Mouse (Mus musculus): Measurements from ENCODE around the gene Ly6g5b. TPM values are rescaled to one million over a fixed set of nuclear protein-coding genes. Genes with fewer than 3 reads are reported as not detected.

The Ly6g5b gene
- polyA plus RNA-seq, 1 experiment from 2014 or later: 0.66 TPM

DNA sequence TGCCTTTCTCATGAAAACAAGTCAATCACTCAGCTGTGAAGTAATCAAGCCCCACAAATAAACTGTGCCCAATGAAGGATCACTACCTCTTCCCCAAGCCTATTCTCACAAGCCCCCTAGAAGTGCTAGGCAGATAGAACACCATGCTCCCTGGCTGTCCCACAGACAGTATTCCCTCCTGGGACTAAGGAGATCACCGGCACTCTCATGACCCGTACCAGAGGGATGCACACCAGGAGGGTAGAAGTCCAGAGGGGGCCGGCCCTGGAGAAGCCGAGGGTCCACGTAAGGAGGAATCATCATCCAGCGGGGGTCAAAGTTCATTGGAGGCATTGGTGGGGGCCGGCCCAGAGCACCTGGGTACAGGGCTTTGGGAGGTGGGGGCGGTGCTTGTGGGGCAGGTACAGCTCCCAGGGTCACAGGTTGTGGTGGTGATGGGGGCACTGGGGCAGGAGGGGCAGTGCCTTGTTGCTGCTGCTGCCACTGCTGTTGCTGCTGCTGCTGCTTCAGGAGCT, 42.5 kb upstream of the Ly6g5b start:
- H3K4me2 ChIP-seq (ENCODE audit: low read depth, low read length): no peak overlapping the region
- no peak overlapping the region for H3K4me3 ChIP-seq (ENCODE audit: low read length)
- WGBS: 88% methylated on average over 8 of the region's 8 CpGs
- H3K36me3 ChIP-seq (ENCODE audit: control insufficient read depth, insufficient read depth, low read length): peaks cover 80% of the 10 kb centered on the region
- H3K27me3 ChIP-seq (replicated peaks; ENCODE audit: control insufficient read depth, insufficient read depth, low read length): no peaks in the 10 kb centered on the region
- no peaks in the 10 kb centered on the region for H3K9me3 ChIP-seq (ENCODE audit: control insufficient read depth, low read length)
- no peak for ATAC-seq
- no peak overlapping the region for H3K27ac ChIP-seq (ENCODE audit: low read length)
- peaks cover 7% of the 10 kb centered on the region for H3K4me1 ChIP-seq (ENCODE audit: control insufficient read depth, insufficient read depth, low read length)
- H3K9ac ChIP-seq (ENCODE audit: low read depth, low read length): no peak overlapping the region

- H3K9me3 ChIP-seq (ENCODE audit: control insufficient read depth, low read length): no peaks in the 10 kb centered on the region
- no peak overlapping the region for H3K4me2 ChIP-seq (ENCODE audit: low read depth, low read length)
- 88% methylated on average over 8 of the region's 8 CpGs for WGBS
- H3K36me3 ChIP-seq (ENCODE audit: control insufficient read depth, insufficient read depth, low read length): peaks cover 85% of the 10 kb centered on the region
- no peak overlapping the region for H3K27ac ChIP-seq (ENCODE audit: low read length)
- no peak overlapping the region for H3K9ac ChIP-seq (ENCODE audit: low read depth, low read length)
- ATAC-seq: no peak
- H3K4me3 ChIP-seq (ENCODE audit: low read length): no peak overlapping the region
- no peaks in the 10 kb centered on the region for H3K27me3 ChIP-seq (replicated peaks; ENCODE audit: control insufficient read depth, insufficient read depth, low read length)
- H3K4me1 ChIP-seq (ENCODE audit: control insufficient read depth, insufficient read depth, low read length): peaks cover 4% of the 10 kb centered on the region
These were observed 42.0 kb upstream of the Ly6g5b start for GRCm38 (mm10) chr17:35157254-35157653.

GRCm38 (mm10) chr17:35156461-35157200, 41.4 kb upstream of the Ly6g5b start:
- no peak for ATAC-seq
- Histone ChIP-seq H3K27me3 (replicated peaks; ENCODE audit: control insufficient read depth, insufficient read depth, low read length) (no peaks in the 10 kb centered on the region), H3K9ac (ENCODE audit: low read depth, low read length) (no peak overlapping the region), H3K4me2 (ENCODE audit: low read depth, low read length) (no peak overlapping the region), H3K4me3 (ENCODE audit: low read length) (no peak overlapping the region), H3K27ac (ENCODE audit: low read length) (no peak overlapping the region), H3K9me3 (ENCODE audit: control insufficient read depth, low read length) (no peaks in the 10 kb centered on the region), H3K4me1 (ENCODE audit: control insufficient read depth, insufficient read depth, low read length) (no peaks in the 10 kb centered on the region), H3K36me3 (ENCODE audit: control insufficient read depth, insufficient read depth, low read length) (peaks cover 86% of the 10 kb centered on the region)
- WGBS: 91% methylated on average over 33 of the region's 33 CpGs

DNA sequence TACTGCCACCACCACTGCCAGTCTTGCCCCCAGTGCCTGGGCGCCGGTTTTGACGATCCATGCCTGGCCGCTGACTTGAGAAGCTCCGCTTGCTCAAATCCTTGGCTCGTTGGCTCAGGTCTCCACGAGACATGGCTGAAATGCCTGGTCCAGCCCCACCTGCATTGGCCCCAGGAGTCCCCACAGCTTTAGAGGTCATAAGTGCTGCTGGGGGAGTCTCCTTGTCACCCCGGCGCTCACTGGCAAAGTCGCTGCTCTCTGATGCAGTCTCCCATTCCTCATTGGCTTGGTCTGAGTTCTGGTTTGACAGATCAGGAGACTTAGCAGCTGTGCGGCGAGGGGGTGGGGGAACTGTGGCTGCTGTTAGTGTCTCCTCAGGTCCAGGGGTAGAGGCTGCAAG, 40.2 kb upstream of the Ly6g5b start:
- Histone ChIP-seq H3K27ac (ENCODE audit: low read length) (no peak overlapping the region), H3K4me3 (ENCODE audit: low read length) (no peak overlapping the region), H3K4me1 (ENCODE audit: control insufficient read depth, insufficient read depth, low read length) (no peaks in the 10 kb centered on the region), H3K4me2 (ENCODE audit: low read depth, low read length) (no peak overlapping the region), H3K9me3 (ENCODE audit: control insufficient read depth, low read length) (no peaks in the 10 kb centered on the region), H3K36me3 (ENCODE audit: control insufficient read depth, insufficient read depth, low read length) (peaks cover 82% of the 10 kb centered on the region), H3K9ac (ENCODE audit: low read depth, low read length) (no peak overlapping the region), H3K27me3 (replicated peaks; ENCODE audit: control insufficient read depth, insufficient read depth, low read length) (no peaks in the 10 kb centered on the region)
- ATAC-seq: no peak
- whole genome bisulfite sequencing: 89% methylated on average over 12 of the region's 12 CpGs

DNA sequence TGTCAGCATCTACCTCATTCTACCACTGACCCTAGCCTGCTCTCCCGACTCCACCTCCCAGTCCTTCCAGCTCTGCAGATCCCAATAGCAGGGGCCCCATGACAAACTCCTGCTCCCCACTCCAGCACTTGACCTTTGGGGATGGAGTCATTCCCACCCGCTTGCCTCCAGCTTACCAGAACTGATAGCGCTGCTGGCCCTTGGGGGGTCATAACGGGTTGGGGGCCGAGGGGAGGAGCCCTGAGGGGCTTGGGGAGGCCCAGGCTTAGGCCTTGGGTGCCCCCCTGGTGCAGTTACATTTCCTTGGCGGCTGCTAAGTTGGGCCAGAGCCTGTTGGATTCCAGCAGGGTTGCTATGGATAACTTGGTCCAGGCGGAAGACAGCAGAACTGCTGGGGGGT, 39.4 kb upstream of the Ly6g5b start:
- Histone ChIP-seq H3K4me1 (ENCODE audit: control insufficient read depth, insufficient read depth, low read length) (no peaks in the 10 kb centered on the region), H3K27me3 (replicated peaks; ENCODE audit: control insufficient read depth, insufficient read depth, low read length) (no peaks in the 10 kb centered on the region), H3K27ac (ENCODE audit: low read length) (no peak overlapping the region), H3K36me3 (ENCODE audit: control insufficient read depth, insufficient read depth, low read length) (peaks cover 85% of the 10 kb centered on the region), H3K4me3 (ENCODE audit: low read length) (no peak overlapping the region), H3K9ac (ENCODE audit: low read depth, low read length) (no peak overlapping the region), H3K4me2 (ENCODE audit: low read depth, low read length) (no peak overlapping the region), H3K9me3 (ENCODE audit: control insufficient read depth, low read length) (no peaks in the 10 kb centered on the region)
- no peak for ATAC-seq
- 80% methylated on average over 7 of the region's 7 CpGs for WGBS

- H3K27me3 ChIP-seq (replicated peaks; ENCODE audit: control insufficient read depth, insufficient read depth, low read length): no peaks in the 10 kb centered on the region
- no peaks in the 10 kb centered on the region for H3K9me3 ChIP-seq (ENCODE audit: control insufficient read depth, low read length)
- H3K36me3 ChIP-seq (ENCODE audit: control insufficient read depth, insufficient read depth, low read length): peaks cover 85% of the 10 kb centered on the region
- no peak overlapping the region for H3K4me2 ChIP-seq (ENCODE audit: low read depth, low read length)
- WGBS: 77% methylated on average over 4 of the region's 4 CpGs
- no peak for ATAC-seq
- H3K4me1 ChIP-seq (ENCODE audit: control insufficient read depth, insufficient read depth, low read length): no peaks in the 10 kb centered on the region
- no peak overlapping the region for H3K27ac ChIP-seq (ENCODE audit: low read length)
- no peak overlapping the region for H3K4me3 ChIP-seq (ENCODE audit: low read length)
- H3K9ac ChIP-seq (ENCODE audit: low read depth, low read length): no peak overlapping the region
These were observed 38.7 kb upstream of the Ly6g5b start for GRCm38 (mm10) chr17:35153931-35154330.

- H3K9me3 ChIP-seq (ENCODE audit: control insufficient read depth, low read length): no peaks in the 10 kb centered on the region
- no peaks in the 10 kb centered on the region for H3K27me3 ChIP-seq (replicated peaks; ENCODE audit: control insufficient read depth, insufficient read depth, low read length)
- ATAC-seq: no peak
- no peak overlapping the region for H3K27ac ChIP-seq (ENCODE audit: low read length)
- H3K36me3 ChIP-seq (ENCODE audit: control insufficient read depth, insufficient read depth, low read length): peaks cover 78% of the 10 kb centered on the region
- no peak overlapping the region for H3K4me3 ChIP-seq (ENCODE audit: low read length)
- no peak overlapping the region for H3K9ac ChIP-seq (ENCODE audit: low read depth, low read length)
- no peaks in the 10 kb centered on the region for H3K4me1 ChIP-seq (ENCODE audit: control insufficient read depth, insufficient read depth, low read length)
- 89% methylated on average over 9 of the region's 9 CpGs for WGBS
- H3K4me2 ChIP-seq (ENCODE audit: low read depth, low read length): no peak overlapping the region
These were observed 37.8 kb upstream of the Ly6g5b start for GRCm38 (mm10) chr17:35153077-35153476.

DNA sequence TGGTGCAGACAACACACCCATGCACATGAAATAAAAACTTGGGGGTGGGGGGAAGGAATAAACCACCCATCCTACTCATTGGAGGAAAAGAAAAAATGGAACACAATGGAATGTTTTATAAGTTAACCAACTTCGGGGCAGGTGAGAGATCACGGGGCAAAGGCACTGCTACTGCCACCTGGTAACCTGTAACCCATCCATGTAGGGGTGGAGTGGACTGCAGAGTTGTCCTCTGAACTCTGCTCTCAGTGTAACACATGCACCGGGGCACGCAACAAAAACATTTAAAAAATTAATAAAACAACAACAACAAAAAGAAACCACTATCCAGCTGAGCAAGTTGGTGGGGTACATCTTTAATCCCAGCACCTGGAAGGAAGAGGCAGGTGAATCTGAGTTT, 36.9 kb upstream of the Ly6g5b start:
- H3K36me3 ChIP-seq (ENCODE audit: control insufficient read depth, insufficient read depth, low read length): peaks cover 72% of the 10 kb centered on the region
- H3K4me1 ChIP-seq (ENCODE audit: control insufficient read depth, insufficient read depth, low read length): no peaks in the 10 kb centered on the region
- no peak overlapping the region for H3K4me2 ChIP-seq (ENCODE audit: low read depth, low read length)
- 90% methylated on average over 4 of the region's 4 CpGs for WGBS
- ATAC-seq: no peak
- H3K27ac ChIP-seq (ENCODE audit: low read length): no peak overlapping the region
- H3K4me3 ChIP-seq (ENCODE audit: low read length): no peak overlapping the region
- H3K9me3 ChIP-seq (ENCODE audit: control insufficient read depth, low read length): no peaks in the 10 kb centered on the region
- H3K9ac ChIP-seq (ENCODE audit: low read depth, low read length): no peak overlapping the region
- H3K27me3 ChIP-seq (replicated peaks; ENCODE audit: control insufficient read depth, insufficient read depth, low read length): no peaks in the 10 kb centered on the region

GRCm38 (mm10) chr17:35147922-35148639, 32.9 kb upstream of the Ly6g5b start:
- WGBS: 69% methylated on average over 5 of the region's 5 CpGs
- Histone ChIP-seq H3K27ac (ENCODE audit: low read length) (peak overlapping the region; percentile 23; the same call in 1 of the 2 replicates), H3K4me3 (ENCODE audit: low read length) (no peak overlapping the region), H3K4me2 (ENCODE audit: low read depth, low read length) (no peak overlapping the region), H3K9ac (ENCODE audit: low read depth, low read length) (no peak overlapping the region), H3K4me1 (ENCODE audit: control insufficient read depth, insufficient read depth, low read length) (no peaks in the 10 kb centered on the region), H3K27me3 (replicated peaks; ENCODE audit: control insufficient read depth, insufficient read depth, low read length) (no peaks in the 10 kb centered on the region), H3K36me3 (ENCODE audit: control insufficient read depth, insufficient read depth, low read length) (peaks cover 77% of the 10 kb centered on the region), H3K9me3 (ENCODE audit: control insufficient read depth, low read length) (peaks cover 3% of the 10 kb centered on the region; the same call in 1 of the 2 replicates)
- no peak for ATAC-seq
